In the genomic region with DNA sequence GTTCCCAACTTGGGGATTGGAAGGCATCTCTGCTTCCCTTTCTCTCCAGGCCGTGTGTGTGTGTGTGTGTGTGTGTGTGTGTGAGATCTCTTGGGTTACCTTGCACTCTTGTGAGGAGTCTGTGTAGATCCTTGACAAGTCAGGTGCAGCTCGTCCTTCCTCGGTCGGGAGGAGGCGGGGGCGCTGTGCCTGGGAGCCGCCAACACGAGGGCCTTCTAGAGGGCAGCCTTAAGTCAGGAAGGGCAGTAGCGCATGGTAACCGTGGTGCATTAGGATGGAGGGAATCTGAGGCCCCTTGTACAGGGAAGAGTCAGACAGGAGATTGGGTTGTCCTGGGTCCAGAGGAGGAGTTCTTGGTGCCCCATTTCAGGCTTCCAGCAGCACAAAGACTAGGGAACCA, we compare ENCODE assay signal across 17 mouse cellular contexts. TPM values are rescaled to one million over a fixed set of nuclear protein-coding genes. Genes with fewer than 3 reads are reported as not detected.
"Had no signal": no experiment of that assay in that cellular context is flagged by ENCODE, and none has a peak within 500 bp of the region (broad histone marks: within the 10 kb centered on the region; RNA-seq: fewer than 3 reads in every experiment).

No protein-coding gene starts in this region.

- H3K27me3 ChIP-seq: neural tube, embryonic 13.5 days; neural tube, embryonic 15.5 days; stomach, embryonic 15.5 days had no signal

- H3K9ac ChIP-seq: neural tube, embryonic 13.5 days; neural tube, embryonic 15.5 days; stomach, embryonic 15.5 days had no signal

- DNase-seq: retina, postnatal 1 day; right cerebral cortex, adult 18-20 months; right cerebral cortex, postnatal 14 days; right cerebral cortex, postnatal 25 days; right cerebral cortex, postnatal 4 days; spleen, adult 18-20 months; thymus, adult 18-20 months; thymus, adult 2 months; thymus, postnatal 14 days; thymus, postnatal 25 days; thymus, postnatal 36 days; thymus, postnatal 4 days had no signal

- H3K36me3 ChIP-seq: stomach, embryonic 15.5 days had no signal

- H3K4me3 ChIP-seq: neural tube, embryonic 13.5 days; neural tube, embryonic 15.5 days; stomach, embryonic 15.5 days had no signal

- H3K4me1 ChIP-seq: stomach, embryonic 15.5 days had no signal

- H3K4me2 ChIP-seq: neural tube, embryonic 13.5 days; neural tube, embryonic 15.5 days; stomach, embryonic 15.5 days had no signal

- H3K27ac ChIP-seq: neural tube, embryonic 13.5 days; neural tube, embryonic 15.5 days; stomach, embryonic 15.5 days; stomach, postnatal 0 days had no signal

- H3K9me3 ChIP-seq: neural tube, embryonic 13.5 days; neural tube, embryonic 15.5 days; stomach, embryonic 15.5 days had no signal

RNA-seq across cellular contexts. Expression of gene Flywch2, which starts 9.7 kb away (rescaled TPM):
- total RNA-seq: neutrophil, adult 5-6 weeks had no signal
